Mouse (Mus musculus): Measurements from ENCODE around the gene Gjb1.
A peak's percentile ranks its signal among the peaks of the same experiment; 100 is the strongest.

The Gjb1 gene

GRCm38 (mm10) chrX:101418946-101419724 lies 43.0 kb downstream of the Gjb1 start:
- peak; percentile 15 for DNase-seq (ENCODE audit: low spot score)

GRCm38 (mm10) chrX:101419725-101420699 lies 43.8 kb downstream of the Gjb1 start:
- peak; percentile 84 for DNase-seq (ENCODE audit: low spot score)

GRCm38 (mm10) chrX:101420700-101421095 lies 44.5 kb downstream of the Gjb1 start, which contains the start of gene Zmym3:
TSS of gene Zmym3 (minus strand) at chrX:101420849.
- no peak for DNase-seq (ENCODE audit: low spot score)

GRCm38 (mm10) chrX:101423462-101423861 lies 47.3 kb downstream of the Gjb1 start:
- no peak for DNase-seq (ENCODE audit: low spot score)

- DNase-seq (ENCODE audit: low spot score): peak; percentile 28
Observed at GRCm38 (mm10) chrX:101427774-101428173, 51.6 kb downstream of the Gjb1 start.

GRCm38 (mm10) chrX:101428785-101429141 lies 52.6 kb downstream of the Gjb1 start:
- DNase-seq (ENCODE audit: low spot score): no peak

GRCm38 (mm10) chrX:101429142-101429949 lies 53.2 kb downstream of the Gjb1 start, which contains the start of gene Nono:
TSS of gene Nono (plus strand) at chrX:101429318.
- peak; percentile 89 for DNase-seq (ENCODE audit: low spot score)

GRCm38 (mm10) chrX:101429976-101430375 lies 53.8 kb downstream of the Gjb1 start:
- DNase-seq (ENCODE audit: low spot score): no peak

All from T-cell, adult 2 months (primary cell).